ENCODE assay signal across 8 mouse cellular contexts in genomic region chr11:26961336-26961980, GRCm38 (mm10).
DNase-seq lines count a peak whose midpoint lies in the region; ATAC-seq lines count a peak whose summit lies in the region.

No protein-coding gene starts in this region.

- H3K4me2 ChIP-seq in embryonic facial prominence, embryonic 14.5 days (ENCODE audit: low read depth, low read length) = peak overlapping the region; percentile 25
- H3K4me2 ChIP-seq in kidney, embryonic 14.5 days (replicated peaks; ENCODE audit: low read depth, low read length) = peak overlapping the region; percentile 19; the same call in 1 of the 2 replicates
- 0 out of 2 replicates have a peak overlapping the region, but pooled peaks have one; percentile 19 for H3K4me2 ChIP-seq in limb, embryonic 15.5 days

- 4% methylated on average over 5 of the region's 5 CpGs for WGBS in embryonic facial prominence, embryonic 14.5 days
- 15% methylated on average over 5 of the region's 5 CpGs for WGBS in heart, embryonic 10.5 days
- WGBS in kidney, embryonic 14.5 days = 11% methylated on average over 5 of the region's 5 CpGs
- WGBS in limb, embryonic 15.5 days = 13% methylated on average over 5 of the region's 5 CpGs

- no peak overlapping the region for H3K27ac ChIP-seq in embryonic facial prominence, embryonic 14.5 days (replicated peaks; ENCODE audit: low read depth, low read length)
- peak overlapping the region; percentile 36 for H3K27ac ChIP-seq in heart, embryonic 10.5 days
- no peak overlapping the region for H3K27ac ChIP-seq in kidney, embryonic 14.5 days (ENCODE audit: low read depth, low read length)
- no peak overlapping the region for H3K27ac ChIP-seq in limb, embryonic 15.5 days

- H3K4me3 ChIP-seq in embryonic facial prominence, embryonic 14.5 days (ENCODE audit: low read depth, low read length) = no peak overlapping the region
- no peak overlapping the region for H3K4me3 ChIP-seq in heart, embryonic 10.5 days
- no peak overlapping the region for H3K4me3 ChIP-seq in kidney, embryonic 14.5 days (ENCODE audit: low read length)
- H3K4me3 ChIP-seq in limb, embryonic 15.5 days = no peak overlapping the region

- no peaks in the 10 kb centered on the region for H3K9me3 ChIP-seq in embryonic facial prominence, embryonic 14.5 days (ENCODE audit: control insufficient read depth, low read length)
- H3K9me3 ChIP-seq in heart, embryonic 10.5 days = no peaks in the 10 kb centered on the region
- H3K9me3 ChIP-seq in kidney, embryonic 14.5 days (ENCODE audit: control insufficient read depth, low read length) = no peaks in the 10 kb centered on the region
- no peaks in the 10 kb centered on the region for H3K9me3 ChIP-seq in limb, embryonic 15.5 days

- peak; percentile 96 for ATAC-seq in embryonic facial prominence, embryonic 14.5 days (ENCODE audit: low read depth)
- ATAC-seq in kidney, embryonic 14.5 days (ENCODE audit: low FRiP score, low TSS enrichment) = peak; percentile 99
- peak; percentile 72; the same call in 1 of the 2 replicates for ATAC-seq in limb, embryonic 15.5 days (ENCODE audit: insufficient number of reproducible peaks, low FRiP score, low TSS enrichment, low read depth)

- no peak overlapping the region for H3K9ac ChIP-seq in embryonic facial prominence, embryonic 14.5 days (ENCODE audit: low read depth, low read length)
- H3K9ac ChIP-seq in kidney, embryonic 14.5 days (ENCODE audit: low read depth, low read length) = no peak overlapping the region; the same call in 1 of the 2 replicates
- no peak overlapping the region for H3K9ac ChIP-seq in limb, embryonic 15.5 days

- H3K36me3 ChIP-seq in embryonic facial prominence, embryonic 14.5 days (ENCODE audit: control insufficient read depth, insufficient read depth, low read length) = no peaks in the 10 kb centered on the region
- no peaks in the 10 kb centered on the region for H3K36me3 ChIP-seq in heart, embryonic 10.5 days
- H3K36me3 ChIP-seq in kidney, embryonic 14.5 days (ENCODE audit: control insufficient read depth, insufficient read depth, low read length) = no peaks in the 10 kb centered on the region
- no peaks in the 10 kb centered on the region for H3K36me3 ChIP-seq in limb, embryonic 15.5 days
- H3K36me3 ChIP-seq in splenic B cell, adult 2 months (ENCODE audit: control insufficient read depth, insufficient read depth, low read length, poor library complexity, severe bottlenecking) = no peaks in the 10 kb centered on the region

- no peaks in the 10 kb centered on the region for H3K27me3 ChIP-seq in embryonic facial prominence, embryonic 14.5 days (replicated peaks; ENCODE audit: control insufficient read depth, insufficient read depth, low read length)
- no peaks in the 10 kb centered on the region for H3K27me3 ChIP-seq in heart, embryonic 10.5 days (ENCODE audit: insufficient read depth, poor library complexity, severe bottlenecking)
- no peaks in the 10 kb centered on the region for H3K27me3 ChIP-seq in kidney, embryonic 14.5 days (ENCODE audit: control insufficient read depth, insufficient read depth, low read length)
- no peaks in the 10 kb centered on the region for H3K27me3 ChIP-seq in limb, embryonic 15.5 days
- no peaks in the 10 kb centered on the region for H3K27me3 ChIP-seq in splenic B cell, adult 2 months (ENCODE audit: control insufficient read depth, insufficient read depth, low read length, poor library complexity, severe bottlenecking)

- H3K4me1 ChIP-seq in embryonic facial prominence, embryonic 14.5 days (ENCODE audit: control insufficient read depth, insufficient read depth, low read length) = no peaks in the 10 kb centered on the region
- peaks cover 17% of the 10 kb centered on the region for H3K4me1 ChIP-seq in heart, embryonic 10.5 days
- no peaks in the 10 kb centered on the region for H3K4me1 ChIP-seq in kidney, embryonic 14.5 days (ENCODE audit: control insufficient read depth, insufficient read depth, low read length)
- peaks cover 5% of the 10 kb centered on the region for H3K4me1 ChIP-seq in limb, embryonic 15.5 days

- DNase-seq in 3134 (ENCODE audit: extremely low read depth, insufficient read length, low spot score) = peak; percentile 32
- DNase-seq in adrenal gland, postnatal 4 days (ENCODE audit: low spot score in 2 of 2) = peak; percentile 56 to 66
- DNase-seq in embryonic facial prominence, embryonic 14.5 days (ENCODE audit: low spot score) = peak; percentile 89
- peak; percentile 93 for DNase-seq in heart, embryonic 10.5 days (ENCODE audit: low spot score)
- peak; percentile 58 for DNase-seq in naive thymus-derived CD4-positive, alpha-beta T cell, adult 2 months (ENCODE audit: low read depth)
- DNase-seq in splenic B cell, adult 2 months (ENCODE audit: low read depth, low spot score) = peak; percentile 82

Comparison
In these comparisons a context has a peak if more than half of its experiments do, and no peak if none do; other contexts are left out.
1. DNase-seq: peak in every context shown above with its lines; median percentile 93 in heart, embryonic 10.5 days; 89 in embryonic facial prominence, embryonic 14.5 days; 82 in splenic B cell, adult 2 months; 61 in adrenal gland, postnatal 4 days; 58 in naive thymus-derived CD4-positive, alpha-beta T cell, adult 2 months; 32 in 3134.